Mouse (Mus musculus): Measurements from ENCODE around the gene Mga. TPM values are rescaled to one million over a fixed set of nuclear protein-coding genes. Genes with fewer than 3 reads are reported as not detected.

The Mga gene
- total RNA-seq, 2 experiments from 2014 or later: 10.5 to 20.9 TPM

- no peak for ATAC-seq (replicated peaks; ENCODE audit: low FRiP score, poor library complexity, severe bottlenecking)
Measured at GRCm38 (mm10) chr2:120015882-120016281, 118.9 kb downstream of the Mga start.

GRCm38 (mm10) chr2:120017599-120017998 lies 120.6 kb downstream of the Mga start:
- ATAC-seq (replicated peaks; ENCODE audit: low FRiP score, poor library complexity, severe bottlenecking): no peak

Other genes with a start within 250 kb of the Mga start
- 8.4 and 9.0 TPM in 2 replicates for gene Ndufaf1, start 234.4 kb upstream of the Mga start, total RNA-seq (2015; ENCODE audit: low replicate concordance)
- 5.4 and 6.2 TPM in 2 replicates for gene Ndufaf1, start 234.4 kb upstream of the Mga start, total RNA-seq (2017; ENCODE audit: low replicate concordance)
- 33.2 and 42.3 TPM in 2 replicates for gene Rtf1, start 222.2 kb upstream of the Mga start, total RNA-seq (2015; ENCODE audit: low replicate concordance)
- 19.6 and 23.8 TPM in 2 replicates for gene Rtf1, start 222.2 kb upstream of the Mga start, total RNA-seq (2017; ENCODE audit: low replicate concordance)
- gene Itpka, start 154.9 kb upstream of the Mga start, total RNA-seq (2015; ENCODE audit: low replicate concordance): not detected in 2 replicates
- gene Itpka, start 154.9 kb upstream of the Mga start, total RNA-seq (2017; ENCODE audit: low replicate concordance): not detected in 2 replicates
- gene Ltk, start 136.8 kb upstream of the Mga start, total RNA-seq (2015; ENCODE audit: low replicate concordance): not detected in 2 replicates
- gene Ltk, start 136.8 kb upstream of the Mga start, total RNA-seq (2017; ENCODE audit: low replicate concordance): not detected in 2 replicates
- gene Rpap1, start 109.7 kb upstream of the Mga start, total RNA-seq (2015; ENCODE audit: low replicate concordance): 0.42 and 2.2 TPM in 2 replicates
- 2.8 and 3.2 TPM in 2 replicates for gene Rpap1, start 109.7 kb upstream of the Mga start, total RNA-seq (2017; ENCODE audit: low replicate concordance)
- not detected in 2 replicates for gene Tyro3, start 99.5 kb upstream of the Mga start, total RNA-seq (2015; ENCODE audit: low replicate concordance)
- not detected in 2 replicates for gene Tyro3, start 99.5 kb upstream of the Mga start, total RNA-seq (2017; ENCODE audit: low replicate concordance)
- gene Mapkbp1, start 75.5 kb downstream of the Mga start, total RNA-seq (2015; ENCODE audit: low replicate concordance): under 0.01 and 0.42 TPM in 2 replicates
- gene Mapkbp1, start 75.5 kb downstream of the Mga start, total RNA-seq (2017; ENCODE audit: low replicate concordance): 1.2 and 4.4 TPM in 2 replicates
- 1.4 TPM in 1 of 2 replicates, not detected in the other for gene Jmjd7, start 130.3 kb downstream of the Mga start, total RNA-seq (2015; ENCODE audit: low replicate concordance)
- gene Jmjd7, start 130.3 kb downstream of the Mga start, total RNA-seq (2017; ENCODE audit: low replicate concordance): 0.64 TPM in 1 of 2 replicates, not detected in the other
- not detected in 2 replicates for gene Gm28042, start 130.3 kb downstream of the Mga start, total RNA-seq (2015; ENCODE audit: low replicate concordance)
- not detected in 2 replicates for gene Gm28042, start 130.3 kb downstream of the Mga start, total RNA-seq (2017; ENCODE audit: low replicate concordance)
- gene Pla2g4b, start 136.2 kb downstream of the Mga start, total RNA-seq (2015; ENCODE audit: low replicate concordance): 2.9 TPM in 1 of 2 replicates, not detected in the other
- gene Pla2g4b, start 136.2 kb downstream of the Mga start, total RNA-seq (2017; ENCODE audit: low replicate concordance): not detected in 2 replicates